Mouse (Mus musculus): ENCODE results near the gene Adprhl1.

DNA sequence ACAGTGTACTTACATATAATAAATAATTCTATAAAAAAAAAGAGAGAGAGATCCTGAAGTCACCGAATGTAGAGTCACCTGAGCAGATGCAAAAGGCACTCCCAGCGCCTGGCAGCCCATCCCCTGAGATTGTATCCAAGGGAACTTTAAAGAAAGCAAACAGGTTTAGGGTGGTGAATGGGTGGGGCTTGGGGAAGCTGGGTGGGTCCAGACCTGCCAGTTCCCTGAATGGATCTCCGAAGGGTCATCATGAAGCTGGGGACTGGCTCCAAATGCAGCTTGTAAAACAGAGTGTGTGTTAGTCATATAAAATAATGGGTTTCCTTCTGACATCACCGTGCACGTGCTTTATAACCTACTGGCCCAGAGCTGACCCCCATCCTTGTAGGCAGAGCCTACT lies 47.7 kb downstream of the Adprhl1 start:
- TF ChIP-seq CTCF (IDR thresholded peaks at IDR 0.05; ENCODE audit: borderline replicate concordance, extremely low read depth, insufficient read depth, insufficient read length) (no peak), POLR2A (IDR thresholded peaks at IDR 0.05; ENCODE audit: borderline replicate concordance, extremely low read depth, insufficient read depth, insufficient read length, poor library complexity, severe bottlenecking) (no peak)
